Mouse (Mus musculus) adrenal gland, postnatal 25 days (tissue): ENCODE results near the gene Pcsk6. TPM values are rescaled to one million over a fixed set of nuclear protein-coding genes. Genes with fewer than 3 reads are reported as not detected.
"Not testable (repeated sequence)": the region's sequence is repeated elsewhere in the genome, so short reads cannot be mapped to it uniquely, and the experiment has no call there.

ENCODE experiments used
- DNase-seq: peaks from one replicate; pipeline ENCODE4 v3.0.0; 2021; ENCODE audit warnings: mixed read lengths
- total RNA-seq: library from RNA; stranded (reverse); gene quantifications from 2 replicates; pipeline ENCODE4 v1.2.3, GENCODE M21; 2021

Pcsk6 gene
- total RNA-seq, 1 experiment from 2014 or later: 11.6 TPM

- DNase-seq: no peak
Measured at GRCm38 (mm10) chr7:66048446-66049230, 187.1 kb downstream of the Pcsk6 start.

- DNase-seq: no peak
Measured at GRCm38 (mm10) chr7:66053946-66054483, 192.5 kb downstream of the Pcsk6 start.

GRCm38 (mm10) chr7:66055356-66055755, 193.8 kb downstream of the Pcsk6 start:
- DNase-seq: not testable (repeated sequence)

- no peak for DNase-seq
Measured at GRCm38 (mm10) chr7:66058703-66059102, 197.2 kb downstream of the Pcsk6 start, which contains the start of gene Snrpa1. Snrpa1 (plus strand) TSS chr7:66059003.

- peak; percentile 89 for DNase-seq
Measured at GRCm38 (mm10) chr7:66060066-66060956, 198.8 kb downstream of the Pcsk6 start.

GRCm38 (mm10) chr7:66061057-66061456, 199.5 kb downstream of the Pcsk6 start:
- no peak for DNase-seq

- no peak for DNase-seq
Measured at GRCm38 (mm10) chr7:66076411-66076810, 214.9 kb downstream of the Pcsk6 start.

- DNase-seq: peak; percentile 94
Measured at GRCm38 (mm10) chr7:66079364-66080230, 218.1 kb downstream of the Pcsk6 start, which contains the start of gene Selenos. Selenos (plus strand) TSS chr7:66079649.

- DNase-seq: no peak
Measured at GRCm38 (mm10) chr7:66080231-66080613, 218.7 kb downstream of the Pcsk6 start.

- DNase-seq: no peak
Measured at GRCm38 (mm10) chr7:66083757-66084156, 222.2 kb downstream of the Pcsk6 start.

- no peak for DNase-seq
Measured at GRCm38 (mm10) chr7:66084546-66084945, 223.0 kb downstream of the Pcsk6 start.

GRCm38 (mm10) chr7:66087652-66088051, 226.1 kb downstream of the Pcsk6 start:
- DNase-seq: no peak

GRCm38 (mm10) chr7:66088077-66088476, 226.5 kb downstream of the Pcsk6 start:
- no peak for DNase-seq

- DNase-seq: no peak
Measured at GRCm38 (mm10) chr7:66090676-66091190, 229.2 kb downstream of the Pcsk6 start.

GRCm38 (mm10) chr7:66091553-66091952, 230.0 kb downstream of the Pcsk6 start:
- DNase-seq: no peak

- no peak for DNase-seq
Measured at GRCm38 (mm10) chr7:66092656-66093055, 231.1 kb downstream of the Pcsk6 start.

- DNase-seq: peak; percentile 27
Measured at GRCm38 (mm10) chr7:66094141-66094540, 232.6 kb downstream of the Pcsk6 start.

- no peak for DNase-seq
Measured at GRCm38 (mm10) chr7:66098803-66099202, 237.3 kb downstream of the Pcsk6 start.
